Mouse (Mus musculus) adrenal gland (tissue): ENCODE measurements around the gene Robo2.

ENCODE experiments used
- microRNA-seq, 2 experiments: library from miRNA; unstranded; fragments of <30 nt; microRNA quantifications; one replicate each; pipeline ENCODE4; 2019

Gene Robo2

Small RNAs within 50 kb of the gene (microRNA-seq; reads per million reads assigned to microRNA genes)
- 0 reads per million in 2 experiments for gene Gm24272
- gene Mir691, result 0 reads per million in 2 experiments
